Mouse (Mus musculus) cortical plate, adult 2 months (tissue): ENCODE measurements around the gene 1810024B03Rik. TPM values are rescaled to one million over a fixed set of nuclear protein-coding genes. Genes with fewer than 3 reads are reported as not detected.

ENCODE experiments used
- H3K27ac ChIP-seq: fragments of 200-500 bp; 2 replicates; pipeline ENCODE4 v1.5.1; 2012; ENCODE audit warnings: low read length, control low read depth, inconsistent platforms; ENCODE audit not compliant: insufficient read depth
- H3K4me1 ChIP-seq: fragments of 200-500 bp; 2 replicates; pipeline ENCODE4 v1.6.1; 2011; ENCODE audit warnings: low read length; ENCODE audit not compliant: control insufficient read depth, insufficient read depth
- H3K4me3 ChIP-seq: fragments of 200-500 bp; 2 replicates; pipeline ENCODE4 v1.5.1; 2011; ENCODE audit warnings: mild to moderate bottlenecking, low read length, control low read depth; ENCODE audit not compliant: insufficient read depth
- CTCF ChIP-seq: fragments of 200-500 bp; IDR thresholded peaks from 2 replicates; pipeline ENCODE4 v1.5.1; 2011; ENCODE audit warnings: mild to moderate bottlenecking, control low read depth, low read length; ENCODE audit not compliant: insufficient read depth; ENCODE audit errors: extremely low read depth
- POLR2A ChIP-seq: fragments of 200-500 bp; IDR thresholded peaks from 2 replicates; pipeline ENCODE4 v1.6.1; 2011; ENCODE audit warnings: mild to moderate bottlenecking, low read length, control low read depth; ENCODE audit not compliant: insufficient read depth; ENCODE audit errors: extremely low read depth
- polyA plus RNA-seq: library from polyadenylated mRNA; depleted of rRNA; stranded (reverse); fragments of >200 nt; gene quantifications from 2 replicates; pipeline ENCODE4 v1.2.3, GENCODE M21; 2012; rRNA removed

Gene 1810024B03Rik
- polyA plus RNA-seq = 1.4 and 1.8 TPM in 2 replicates

DNA sequence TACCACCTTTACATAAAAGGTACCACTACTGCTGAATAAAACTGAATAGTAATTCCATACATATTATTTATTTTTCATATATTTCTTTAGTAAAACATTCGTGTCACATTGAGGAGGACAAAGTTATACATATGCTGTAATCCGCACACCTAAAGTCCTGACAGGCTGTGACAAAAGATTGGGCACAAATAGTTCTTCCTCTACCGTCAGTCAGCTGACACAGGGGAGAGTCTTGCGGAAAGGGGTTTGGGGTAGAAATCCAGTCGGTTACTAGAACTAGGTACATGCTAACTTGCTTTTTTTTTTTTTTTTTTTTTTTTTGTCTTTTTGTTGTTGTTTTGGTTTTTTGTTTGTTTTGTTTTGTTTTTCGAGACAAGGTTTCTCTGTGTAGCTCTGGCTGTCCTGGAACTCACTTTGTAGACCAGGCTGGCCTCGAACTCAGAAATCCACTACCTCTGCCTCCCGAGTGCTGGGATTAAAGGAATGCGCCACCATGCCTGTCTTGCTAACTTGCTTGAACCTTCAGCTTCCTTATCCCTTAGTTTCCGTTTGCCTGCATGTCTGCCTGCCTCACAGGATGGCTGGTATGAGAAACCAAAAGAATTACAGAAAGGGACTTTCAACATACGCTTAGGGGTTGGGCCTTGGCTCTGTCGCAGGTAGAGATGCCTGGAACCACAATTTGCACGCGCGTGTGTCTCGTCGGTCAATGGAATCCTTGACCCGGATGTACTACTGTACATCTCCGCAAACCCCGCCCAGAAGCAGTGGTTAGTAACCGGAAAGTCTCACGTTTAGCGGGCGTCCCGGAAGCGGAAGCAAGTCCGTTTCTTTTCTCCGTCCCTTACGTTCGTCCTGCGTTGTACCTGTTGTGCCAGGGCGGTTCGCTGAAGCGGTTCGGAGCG, at the start of gene 1810024B03Rik, which contains the start of gene Snrnp200:
Gene 1810024B03Rik, minus strand, starts transcription at position 734 of the 905 bp plus-strand sequence.
Gene Snrnp200, plus strand, starts transcription at position 840 of the 905 bp plus-strand sequence.
- TF ChIP-seq CTCF = no peak
- Histone ChIP-seq H3K27ac (no peak within 1 kb of the TSS), H3K4me1 (peaks cover 2% of the 10 kb centered on the region; the same call in 1 of the 2 replicates), H3K4me3 (peak within 1 kb of the TSS; percentile 77)

- TF ChIP-seq CTCF = no peak
- no peak for TF ChIP-seq POLR2A
- H3K27ac ChIP-seq = no peak overlapping the region
Observed at GRCm38 (mm10) chr2:127255294-127255693, 47.2 kb upstream of the 1810024B03Rik start.

DNA sequence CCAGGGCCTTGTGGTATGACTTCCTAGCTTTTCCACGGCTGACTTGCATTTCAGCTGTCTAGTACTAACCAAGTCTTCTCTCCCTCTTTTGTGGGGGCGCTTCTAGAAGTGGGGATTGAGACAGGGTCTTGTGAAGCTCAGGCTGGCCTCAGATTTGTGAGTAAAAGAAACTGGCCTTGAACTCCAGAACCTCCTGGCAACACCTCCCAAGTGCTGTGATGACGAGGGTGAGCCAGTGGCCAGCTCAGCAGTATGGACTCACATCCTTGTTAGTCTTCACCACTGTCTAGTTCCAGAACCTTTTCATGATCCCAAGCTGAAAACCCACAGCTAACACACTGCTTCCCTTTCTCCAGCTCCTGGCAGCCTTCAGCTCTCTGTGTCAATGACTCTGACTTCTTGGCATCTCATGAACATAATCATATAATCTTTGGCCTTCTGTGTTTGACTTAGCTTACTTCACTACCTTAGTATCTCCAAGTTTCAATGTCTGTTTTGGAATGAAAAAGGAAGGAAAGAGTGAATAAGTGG, 46.6 kb upstream of the 1810024B03Rik start:
- peaks cover 1% of the 10 kb centered on the region; the same call in 1 of the 2 replicates for H3K4me1 ChIP-seq
- H3K27ac ChIP-seq = no peak overlapping the region
- no peak overlapping the region for H3K4me3 ChIP-seq
- no peak for TF ChIP-seq CTCF
- TF ChIP-seq POLR2A = no peak

More at GRCm38 (mm10) chr2:127255294-127255693, 47.2 kb upstream of the 1810024B03Rik start:
- H3K4me3 ChIP-seq = no peak overlapping the region
- H3K4me1 ChIP-seq = peaks cover 1% of the 10 kb centered on the region; the same call in 1 of the 2 replicates

- H3K27ac ChIP-seq = no peak overlapping the region
- no peak overlapping the region for H3K4me3 ChIP-seq
- peaks cover 3% of the 10 kb centered on the region; the same call in 1 of the 2 replicates for H3K4me1 ChIP-seq
- TF ChIP-seq CTCF = no peak
- no peak for TF ChIP-seq POLR2A
Observed at GRCm38 (mm10) chr2:127252787-127253186, 44.7 kb upstream of the 1810024B03Rik start.

DNA sequence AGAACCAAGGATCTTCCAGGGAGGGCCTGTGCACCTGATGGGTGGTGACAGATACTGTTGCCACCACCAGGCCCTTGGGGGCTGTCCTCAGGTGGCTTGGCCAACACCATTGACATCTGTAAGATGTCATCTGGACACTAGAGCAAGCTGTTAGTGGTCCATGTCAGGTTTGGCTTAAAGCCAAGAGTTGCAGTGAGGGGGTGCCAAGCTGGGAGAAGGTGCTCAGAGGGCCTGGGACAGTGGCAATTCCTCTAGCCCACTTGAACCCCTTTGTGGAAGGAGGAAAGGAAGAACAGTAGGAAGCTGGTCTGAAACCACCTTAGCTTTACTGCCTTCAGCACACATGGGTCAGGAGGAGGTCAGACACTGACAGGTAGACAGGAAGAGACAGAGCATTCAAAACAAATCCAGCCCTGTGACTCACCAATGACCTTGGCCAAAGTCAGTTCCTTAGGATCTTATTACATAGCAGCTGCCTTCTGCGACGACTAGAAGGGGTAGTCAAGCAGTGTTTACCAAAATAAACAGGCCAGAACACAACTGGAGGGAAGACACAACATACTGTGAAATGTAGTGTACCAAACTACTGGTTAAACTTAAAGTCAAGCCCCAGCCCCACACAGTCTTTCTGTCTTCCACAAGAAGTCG, 43.9 kb upstream of the 1810024B03Rik start:
- Histone ChIP-seq H3K27ac (no peak overlapping the region), H3K4me3 (no peak overlapping the region), H3K4me1 (peaks cover 3% of the 10 kb centered on the region; the same call in 1 of the 2 replicates)
- no peak for TF ChIP-seq CTCF
- TF ChIP-seq POLR2A = no peak

- Histone ChIP-seq H3K4me3 (no peak overlapping the region), H3K4me1 (peaks cover 4% of the 10 kb centered on the region)
- TF ChIP-seq CTCF = no peak
- TF ChIP-seq POLR2A = no peak
Observed at GRCm38 (mm10) chr2:127251457-127251856, 43.4 kb upstream of the 1810024B03Rik start.

GRCm38 (mm10) chr2:127250291-127251008, 42.4 kb upstream of the 1810024B03Rik start:
- Histone ChIP-seq H3K4me3 (no peak overlapping the region), H3K27ac (no peak overlapping the region), H3K4me1 (peaks cover 4% of the 10 kb centered on the region)
- no peak for TF ChIP-seq CTCF
- no peak for TF ChIP-seq POLR2A

More at GRCm38 (mm10) chr2:127251457-127251856, 43.4 kb upstream of the 1810024B03Rik start:
- H3K27ac ChIP-seq = no peak overlapping the region

- TF ChIP-seq CTCF (0 out of 2 replicates have a peak, but pooled peaks have one; percentile 12), POLR2A (no peak)
- Histone ChIP-seq H3K4me1 (peaks cover 4% of the 10 kb centered on the region), H3K4me3 (peak overlapping the region; percentile 72), H3K27ac (no peak overlapping the region)
Observed at GRCm38 (mm10) chr2:127248334-127249004, 40.4 kb upstream of the 1810024B03Rik start.
